Mouse (Mus musculus) liver, embryonic 16.5 days (tissue): Measurements from ENCODE around the gene Mical1. TPM values are rescaled to one million over a fixed set of nuclear protein-coding genes. Genes with fewer than 3 reads are reported as not detected.

ENCODE experiments used
- ATAC-seq: fragments of 200-750 bp; cut with Nextera tagmentation; 2 replicates; pipeline ENCODE4 v1.8.0; 2017; ENCODE audit warnings: low read depth, mild to moderate bottlenecking, moderate number of reproducible peaks, moderate library complexity
- H3K27ac ChIP-seq: fragments of 300-500 bp; sonication (generic); 2 replicates; pipeline ENCODE4 v1.5.1; 2014; ENCODE audit warnings: mild to moderate bottlenecking, low read length
- H3K27me3 ChIP-seq: fragments of 300-500 bp; sonication (generic); 2 replicates; pipeline ENCODE4 v1.6.1; 2014; ENCODE audit warnings: low read depth, low read length, mixed read lengths; ENCODE audit not compliant: control insufficient read depth, insufficient read depth
- H3K36me3 ChIP-seq: fragments of 300-500 bp; sonication (generic); 2 replicates; pipeline ENCODE4 v1.6.1; 2014; ENCODE audit warnings: mild to moderate bottlenecking; ENCODE audit not compliant: control insufficient read depth, insufficient read depth
- H3K4me1 ChIP-seq: fragments of 300-500 bp; sonication (generic); 2 replicates; pipeline ENCODE4 v1.6.1; 2014; ENCODE audit warnings: low read depth, low read length, mixed read lengths; ENCODE audit not compliant: control insufficient read depth
- H3K4me2 ChIP-seq: fragments of 300-500 bp; sonication (generic); 2 replicates; pipeline ENCODE4 v1.6.1; 2014; ENCODE audit warnings: low read depth, low read length, mixed read lengths
- H3K4me3 ChIP-seq: fragments of 300-500 bp; sonication (generic); 2 replicates; pipeline ENCODE4 v1.5.1; 2014; ENCODE audit warnings: low read depth, mild to moderate bottlenecking, low read length
- H3K9ac ChIP-seq: fragments of 300-500 bp; sonication (generic); 2 replicates; pipeline ENCODE4 v1.6.1; 2014; ENCODE audit warnings: low read depth, low read length
- H3K9me3 ChIP-seq: fragments of 300-500 bp; sonication (generic); replicated peaks from 2 replicates; pipeline ENCODE4 v1.6.1; 2016; ENCODE audit warnings: low read length; ENCODE audit not compliant: control insufficient read depth
- WGBS: fragments of 180-500 bp; shearing (Covaris S2); extraction: QIAGEN DNeasy Blood & Tissue Kit; methylation state at CpG from one replicate; pipeline ENCODE4 v1.1.7; 2014; ENCODE audit not compliant: insufficient replicate concordance; 5-methylcytosine and 5-hydroxymethylcytosine counted together
- polyA plus RNA-seq: library from polyadenylated mRNA; unstranded; fragments of >200 nt; fragmentation: Nextera tagmentation; extraction: Ambion mirVana; gene quantifications from 2 replicates; pipeline ENCODE4 v1.2.1, GENCODE M21; 2015

Gene Mical1
- polyA plus RNA-seq, 1 experiment from 2014 or later, result 5.3 TPM

- Histone ChIP-seq H3K4me2 (no peak overlapping the region), H3K9ac (no peak overlapping the region), H3K27ac (no peak overlapping the region), H3K9me3 (no peaks in the 10 kb centered on the region), H3K36me3 (no peaks in the 10 kb centered on the region), H3K4me1 (peaks cover 41% of the 10 kb centered on the region), H3K27me3 (peaks cover 7% of the 10 kb centered on the region), H3K4me3 (no peak overlapping the region)
- no peak for ATAC-seq
- 45% methylated on average over 5 of the region's 5 CpGs for WGBS
Observed at GRCm38 (mm10) chr10:41472962-41473481, 3.1 kb upstream of the Mical1 start.

- no peaks in the 10 kb centered on the region for H3K9me3 ChIP-seq
- H3K9ac ChIP-seq, result no peak overlapping the region
- 15% methylated on average over 6 of the region's 6 CpGs for WGBS
- H3K4me2 ChIP-seq, result no peak overlapping the region
- H3K27me3 ChIP-seq, result peaks cover 7% of the 10 kb centered on the region
- H3K4me3 ChIP-seq, result no peak overlapping the region
- H3K36me3 ChIP-seq, result no peaks in the 10 kb centered on the region
- H3K27ac ChIP-seq, result no peak overlapping the region
- H3K4me1 ChIP-seq, result peaks cover 41% of the 10 kb centered on the region
- peak; percentile 49 for ATAC-seq
Observed at GRCm38 (mm10) chr10:41473782-41474468, 2.2 kb upstream of the Mical1 start.

GRCm38 (mm10) chr10:41474981-41475391 is 1.1 kb upstream of the Mical1 start:
- H3K36me3 ChIP-seq, result no peaks in the 10 kb centered on the region
- 56% methylated on average over 1 of the region's 1 CpGs for WGBS
- H3K9me3 ChIP-seq, result no peaks in the 10 kb centered on the region
- peak overlapping the region; percentile 2; the same call in 1 of the 2 replicates for H3K27ac ChIP-seq
- H3K4me3 ChIP-seq, result no peak overlapping the region
- H3K27me3 ChIP-seq, result peaks cover 7% of the 10 kb centered on the region
- H3K4me2 ChIP-seq, result no peak overlapping the region
- H3K9ac ChIP-seq, result no peak overlapping the region
- ATAC-seq, result no peak
- peaks cover 41% of the 10 kb centered on the region for H3K4me1 ChIP-seq

- Histone ChIP-seq H3K4me3 (peak overlapping the region; percentile 56), H3K9me3 (no peaks in the 10 kb centered on the region), H3K27me3 (peaks cover 7% of the 10 kb centered on the region), H3K4me2 (peak overlapping the region; percentile 71), H3K27ac (peak overlapping the region; percentile 67), H3K9ac (peak overlapping the region; percentile 50), H3K4me1 (peaks cover 44% of the 10 kb centered on the region), H3K36me3 (no peaks in the 10 kb centered on the region)
- no peak for ATAC-seq
- WGBS, result 0% methylated on average over 9 of the region's 9 CpGs
Observed at GRCm38 (mm10) chr10:41477018-41477277, 834 bp downstream of the Mical1 start.

GRCm38 (mm10) chr10:41477278-41478181 is 1.4 kb downstream of the Mical1 start:
- Histone ChIP-seq H3K4me1 (peaks cover 44% of the 10 kb centered on the region), H3K27me3 (peaks cover 7% of the 10 kb centered on the region), H3K27ac (peak overlapping the region; percentile 67), H3K36me3 (no peaks in the 10 kb centered on the region), H3K9ac (peak overlapping the region; percentile 50), H3K9me3 (no peaks in the 10 kb centered on the region), H3K4me2 (peak overlapping the region; percentile 71), H3K4me3 (peak overlapping the region; percentile 56)
- ATAC-seq, result peak; percentile 53
- WGBS, result 4% methylated on average over 20 of the region's 20 CpGs

- Histone ChIP-seq H3K9ac (no peak overlapping the region), H3K27me3 (peaks cover 7% of the 10 kb centered on the region), H3K4me3 (no peak overlapping the region), H3K9me3 (no peaks in the 10 kb centered on the region), H3K27ac (no peak overlapping the region), H3K36me3 (no peaks in the 10 kb centered on the region), H3K4me1 (peaks cover 32% of the 10 kb centered on the region), H3K4me2 (no peak overlapping the region)
- no peak for ATAC-seq
- WGBS, result 61% methylated on average over 3 of the region's 3 CpGs
Observed at GRCm38 (mm10) chr10:41479961-41480360, 3.8 kb downstream of the Mical1 start.

- peaks cover 20% of the 10 kb centered on the region for H3K4me1 ChIP-seq
- WGBS, result 47% methylated on average over 33 of the region's 33 CpGs
- H3K9me3 ChIP-seq, result no peaks in the 10 kb centered on the region
- H3K4me3 ChIP-seq, result no peak overlapping the region
- peaks cover 7% of the 10 kb centered on the region for H3K27me3 ChIP-seq
- H3K9ac ChIP-seq, result no peak overlapping the region
- ATAC-seq, result peak; percentile 35
- no peak overlapping the region for H3K27ac ChIP-seq
- peaks cover 3% of the 10 kb centered on the region; the same call in 1 of the 2 replicates for H3K36me3 ChIP-seq
- H3K4me2 ChIP-seq, result no peak overlapping the region; the same call in 1 of the 2 replicates
Observed at GRCm38 (mm10) chr10:41480938-41481880, 5.1 kb downstream of the Mical1 start.

GRCm38 (mm10) chr10:41482446-41482845 is 6.3 kb downstream of the Mical1 start:
- Histone ChIP-seq H3K9ac (no peak overlapping the region), H3K4me1 (peaks cover 8% of the 10 kb centered on the region), H3K9me3 (no peaks in the 10 kb centered on the region), H3K4me3 (no peak overlapping the region), H3K27me3 (no peaks in the 10 kb centered on the region), H3K4me2 (no peak overlapping the region), H3K36me3 (peaks cover 3% of the 10 kb centered on the region), H3K27ac (no peak overlapping the region)
- 74% methylated on average over 7 of the region's 7 CpGs for WGBS
- no peak for ATAC-seq
